Mouse (Mus musculus): Measurements from ENCODE around the gene Ints1. TPM values are rescaled to one million over a fixed set of nuclear protein-coding genes. Genes with fewer than 3 reads are reported as not detected.

The Ints1 gene
- total and polyA plus RNA-seq, 3 experiments: 77.9 to 89.2 TPM; not detected in 1

DNA sequence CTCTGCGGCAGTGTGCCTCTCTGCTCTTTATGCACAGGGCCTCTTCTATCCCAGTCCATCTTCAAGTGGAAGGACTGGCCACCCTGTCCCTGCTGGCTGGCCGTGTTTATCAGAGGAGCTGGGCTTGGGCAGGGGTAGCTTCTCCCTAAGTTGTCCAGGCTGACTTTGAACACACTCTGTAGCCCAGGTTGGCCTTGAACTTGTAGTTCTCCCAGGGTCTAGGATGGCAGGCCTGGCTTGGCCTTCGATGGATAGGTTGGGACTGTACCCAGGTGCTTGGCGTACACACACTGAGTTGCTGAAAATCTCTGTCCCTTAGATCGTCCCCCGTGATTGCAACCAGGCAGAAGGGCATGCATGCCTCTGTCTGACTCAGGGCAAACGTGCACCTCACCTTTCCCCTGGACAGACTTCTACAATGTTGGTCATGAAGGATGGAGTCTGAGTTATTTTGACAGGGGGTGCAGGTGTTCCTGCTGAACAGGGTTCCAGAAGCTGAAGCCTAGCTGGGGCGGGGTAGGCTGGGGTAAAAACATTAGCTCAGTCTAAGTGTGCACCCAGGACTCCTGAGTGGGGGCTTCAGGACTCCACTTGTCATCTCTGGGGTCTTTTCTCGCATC lies 20.6 kb upstream of the Ints1 start:
- Histone ChIP-seq H3K4me3 (ENCODE audit: control insufficient read depth in 1 of 2, insufficient read depth in 1 of 2, low read depth in 2 of 2, low read length in 2 of 2) (no peak overlapping the region), H3K27ac (ENCODE audit: control insufficient read depth, low read depth, low read length) (no peak overlapping the region), H3K27me3 (ENCODE audit: control insufficient read depth in 1 of 2, insufficient read depth in 2 of 2, low read length in 2 of 2) (no peaks in the 10 kb centered on the region), H3K9me3 (replicated peaks; ENCODE audit: insufficient read depth, low read length) (no peaks in the 10 kb centered on the region), H3K79me2 (ENCODE audit: control insufficient read depth, insufficient read depth, low read length, poor library complexity) (peaks cover 68% of the 10 kb centered on the region), H3K36me3 (ENCODE audit: control insufficient read depth in 1 of 2, insufficient read depth in 2 of 2, low read length in 2 of 2) (peaks cover 0 to 10% of the 10 kb centered on the region in 2 experiments; a peak in 3 of 4 replicates), H3K9ac (ENCODE audit: control insufficient read depth, low read depth, low read length, poor library complexity, severe bottlenecking) (no peak overlapping the region), H3K4me1 (ENCODE audit: control insufficient read depth in 1 of 2, insufficient read depth in 2 of 2, low read length in 2 of 2) (peaks cover 7 to 20% of the 10 kb centered on the region in 2 experiments)
- TF ChIP-seq TAL1 (IDR thresholded peaks at IDR 0.05; ENCODE audit: low read length): no peak
- no peak for TF ChIP-seq ETS1 (IDR thresholded peaks at IDR 0.05; ENCODE audit: low read depth, low read length)
- no peak for TF ChIP-seq JUND (IDR thresholded peaks at IDR 0.05; ENCODE audit: low read depth, low read length)
- no peak for TF ChIP-seq ELF1 (IDR thresholded peaks at IDR 0.05; ENCODE audit: low read depth, low read length)
- TF ChIP-seq ZNF384 (IDR thresholded peaks at IDR 0.05; ENCODE audit: low read depth, low read length): no peak
- no peak for TF ChIP-seq SMC3 (IDR thresholded peaks at IDR 0.05; ENCODE audit: low read depth, low read length)
- no peak for TF ChIP-seq GABPA (IDR thresholded peaks at IDR 0.05; ENCODE audit: low read depth, low read length)
- TF ChIP-seq KAT2A (conservative IDR thresholded peaks at IDR 0.05; ENCODE audit: low read depth, low read length): no peak
- TF ChIP-seq USF2 (IDR thresholded peaks at IDR 0.05; ENCODE audit: borderline replicate concordance in 1 of 2, insufficient read depth in 1 of 2, low read depth in 1 of 2, low read length in 2 of 2): no peak
- no peak for TF ChIP-seq CHD1 (IDR thresholded peaks at IDR 0.05; ENCODE audit: low read depth, low read length)
- TF ChIP-seq POLR2AphosphoS2 (IDR thresholded peaks at IDR 0.05; ENCODE audit: low read length): no peak
- no peak for TF ChIP-seq USF1 (IDR thresholded peaks at IDR 0.05; ENCODE audit: low read depth, low read length)
- no peak for TF ChIP-seq CHD2 (IDR thresholded peaks at IDR 0.05; ENCODE audit: low read length)
- TF ChIP-seq BHLHE40 (IDR thresholded peaks at IDR 0.05; ENCODE audit: borderline replicate concordance, low read depth, low read length): no peak
- TF ChIP-seq MAFK (IDR thresholded peaks at IDR 0.05; ENCODE audit: borderline replicate concordance, low read depth, low read length): no peak
- TF ChIP-seq CTCF (IDR thresholded peaks at IDR 0.05 in 2 of 3, conservative IDR thresholded peaks at IDR 0.05 in 1 of 3; ENCODE audit: control insufficient read depth in 1 of 3, insufficient read depth in 1 of 3, low read depth in 2 of 3, low read length in 3 of 3, poor library complexity in 1 of 3, severe bottlenecking in 1 of 3): no peak
- no peak for TF ChIP-seq E2F4 (IDR thresholded peaks at IDR 0.05; ENCODE audit: borderline replicate concordance, low read depth, low read length)
- TF ChIP-seq ZMIZ1 (IDR thresholded peaks at IDR 0.05; ENCODE audit: low read depth, low read length): no peak
- no peak for TF ChIP-seq MYC (IDR thresholded peaks at IDR 0.05; ENCODE audit: low read depth, low read length)
- no peak for DNase-seq (ENCODE audit: low read depth, low spot score)

DNA sequence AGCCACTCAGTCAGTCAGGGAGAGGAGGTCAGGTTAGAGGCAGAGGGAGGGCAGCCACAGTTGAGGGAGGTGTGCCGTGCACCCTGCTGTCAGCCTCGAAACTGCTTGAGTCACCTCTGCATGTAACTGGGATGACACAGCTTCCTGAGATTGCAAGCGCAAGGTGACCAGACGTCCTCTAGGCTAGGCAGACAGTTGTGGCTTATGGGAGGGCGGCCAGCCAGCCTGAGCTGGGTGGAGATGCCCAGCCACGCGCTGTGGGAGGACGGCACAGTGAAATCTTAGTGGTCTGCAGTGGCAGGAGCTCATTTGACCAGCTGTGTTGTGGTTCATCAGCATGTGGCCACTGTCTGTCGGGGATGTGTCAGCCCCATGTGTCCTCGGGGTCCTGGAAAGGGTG lies 19.5 kb upstream of the Ints1 start:
- Histone ChIP-seq H3K9me3 (replicated peaks; ENCODE audit: insufficient read depth, low read length) (no peaks in the 10 kb centered on the region), H3K27me3 (ENCODE audit: control insufficient read depth in 1 of 2, insufficient read depth in 2 of 2, low read length in 2 of 2) (no peaks in the 10 kb centered on the region), H3K4me1 (ENCODE audit: control insufficient read depth in 1 of 2, insufficient read depth in 2 of 2, low read length in 2 of 2) (peaks cover 7 to 24% of the 10 kb centered on the region in 2 experiments), H3K27ac (ENCODE audit: control insufficient read depth, low read depth, low read length) (no peak overlapping the region), H3K4me3 (ENCODE audit: control insufficient read depth in 1 of 2, insufficient read depth in 1 of 2, low read depth in 2 of 2, low read length in 2 of 2) (no peak overlapping the region), H3K79me2 (ENCODE audit: control insufficient read depth, insufficient read depth, low read length, poor library complexity) (peaks cover 68% of the 10 kb centered on the region), H3K36me3 (ENCODE audit: control insufficient read depth in 1 of 2, insufficient read depth in 2 of 2, low read length in 2 of 2) (peaks cover 0 to 12% of the 10 kb centered on the region in 2 experiments; a peak in 3 of 4 replicates), H3K9ac (ENCODE audit: control insufficient read depth, low read depth, low read length, poor library complexity, severe bottlenecking) (no peak overlapping the region; the same call in 1 of the 2 replicates)
- TF ChIP-seq POLR2AphosphoS5 (IDR thresholded peaks at IDR 0.05; ENCODE audit: borderline replicate concordance, low read depth, low read length) (no peak), ELF1 (IDR thresholded peaks at IDR 0.05; ENCODE audit: low read depth, low read length) (no peak), POLR2A (IDR thresholded peaks at IDR 0.05; ENCODE audit: control insufficient read depth in 1 of 2, insufficient read depth in 1 of 2, low read depth in 1 of 2, low read length in 2 of 2, poor library complexity in 1 of 2) (no peak), HCFC1 (IDR thresholded peaks at IDR 0.05; ENCODE audit: low read depth, low read length) (no peak), MAFK (IDR thresholded peaks at IDR 0.05; ENCODE audit: borderline replicate concordance, low read depth, low read length) (no peak), MAZ (IDR thresholded peaks at IDR 0.05; ENCODE audit: low read depth, low read length) (no peak), NELFE (IDR thresholded peaks at IDR 0.05; ENCODE audit: low read depth, low read length) (no peak), E2F4 (IDR thresholded peaks at IDR 0.05; ENCODE audit: borderline replicate concordance, low read depth, low read length) (no peak), MAX (IDR thresholded peaks at IDR 0.05; ENCODE audit: low read length) (no peak), MYB (IDR thresholded peaks at IDR 0.05; ENCODE audit: low read depth, low read length) (no peak), ZC3H11A (IDR thresholded peaks at IDR 0.05; ENCODE audit: low read depth, low read length) (no peak)
- no peak for DNase-seq (ENCODE audit: low read depth, low spot score)

All from MEL (cell line).